Comparison of ENCODE assay signal across 26 mouse cellular contexts in the genomic region with DNA sequence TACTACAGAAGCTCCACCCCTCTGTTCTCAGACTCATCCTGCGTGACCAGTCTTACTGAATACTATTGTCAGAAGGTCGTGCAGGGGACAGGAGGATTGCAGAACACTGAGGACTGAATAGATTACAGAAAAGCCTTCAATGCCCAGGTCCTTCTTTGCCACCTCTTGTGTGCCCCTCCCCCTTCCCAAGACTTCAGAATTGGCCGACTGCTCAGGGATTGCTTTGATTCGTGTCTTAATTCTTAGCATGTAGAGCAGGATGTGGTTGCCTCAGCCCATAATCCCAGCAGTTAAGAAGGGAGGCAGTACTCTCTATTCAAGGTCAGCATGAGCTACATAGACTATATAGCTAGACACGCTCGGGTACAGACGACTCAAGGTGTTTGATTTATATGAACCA.
DNase-seq lines count a peak whose midpoint lies in the region; ATAC-seq and TF ChIP-seq lines count a peak whose summit lies in the region.
"Had no signal": no experiment of that assay in that cellular context is flagged by ENCODE, and none has a peak within 500 bp of the region (broad histone marks: within the 10 kb centered on the region; RNA-seq: fewer than 3 reads in every experiment).

No protein-coding gene starts in this region.

- no peaks in the 10 kb centered on the region for H3K36me3 ChIP-seq in intestine, embryonic 14.5 days (ENCODE audit: control insufficient read depth, insufficient read depth, low read length)
- H3K36me3 ChIP-seq in intestine, postnatal 0 days (ENCODE audit: control insufficient read depth, insufficient read depth): no peaks in the 10 kb centered on the region
- H3K36me3 ChIP-seq: embryonic facial prominence, embryonic 13.5 days; heart, embryonic 15.5 days; limb, embryonic 13.5 days; liver, embryonic 12.5 days; lung, embryonic 15.5 days; midbrain, embryonic 15.5 days had no signal

- WGBS in intestine, embryonic 14.5 days: 51% methylated on average over 7 of the region's 7 CpGs
- WGBS in intestine, postnatal 0 days: 44% methylated on average over 7 of the region's 7 CpGs

- H3K27ac ChIP-seq in intestine, embryonic 14.5 days (ENCODE audit: low read depth): no peak overlapping the region
- no peak overlapping the region for H3K27ac ChIP-seq in intestine, postnatal 0 days (ENCODE audit: low read depth, low read length)
- H3K27ac ChIP-seq: embryonic facial prominence, embryonic 13.5 days; heart, embryonic 15.5 days; limb, embryonic 13.5 days; liver, embryonic 12.5 days; lung, embryonic 15.5 days; midbrain, embryonic 15.5 days had no signal

- H3K4me1 ChIP-seq in intestine, embryonic 14.5 days (replicated peaks; ENCODE audit: control insufficient read depth, insufficient read depth, low read length): peaks cover 15% of the 10 kb centered on the region
- peaks cover 5% of the 10 kb centered on the region; the same call in 1 of the 2 replicates for H3K4me1 ChIP-seq in intestine, postnatal 0 days (replicated peaks; ENCODE audit: control insufficient read depth, insufficient read depth, low read length)

- no peak overlapping the region for H3K4me2 ChIP-seq in intestine, embryonic 14.5 days (ENCODE audit: low read length)
- no peak overlapping the region for H3K4me2 ChIP-seq in intestine, postnatal 0 days (replicated peaks; ENCODE audit: low read depth)
- H3K4me2 ChIP-seq: embryonic facial prominence, embryonic 13.5 days; heart, embryonic 15.5 days; limb, embryonic 13.5 days; liver, embryonic 12.5 days; lung, embryonic 15.5 days; midbrain, embryonic 15.5 days had no signal

- DNase-seq in intestine, embryonic 14.5 days (ENCODE audit: low spot score): peak; percentile 49
- DNase-seq in 416B (ENCODE audit: low read depth): peak; percentile 25
- DNase-seq in T-cell, adult 2 months (ENCODE audit: low spot score): peak; percentile 34
- DNase-seq in lung, postnatal 14 days: peak; percentile 8
- DNase-seq in ovary, adult 18-20 months (ENCODE audit: low spot score): no peak
- DNase-seq in embryo, embryonic 11 days: no peak
- no peak for DNase-seq in layer of hippocampus, postnatal 36 days
- DNase-seq: adrenal gland, postnatal 10 days; cerebellum, adult 18-20 months; cerebellum, postnatal 25 days; gastrocnemius, adult 2 months; heart, postnatal 4 days; kidney, adult 2 months; kidney, postnatal 10 days had no signal

- H3K27me3 ChIP-seq in intestine, embryonic 14.5 days (replicated peaks; ENCODE audit: control insufficient read depth, insufficient read depth, low read length): no peaks in the 10 kb centered on the region
- no peaks in the 10 kb centered on the region for H3K27me3 ChIP-seq in intestine, postnatal 0 days (replicated peaks; ENCODE audit: control insufficient read depth, insufficient read depth, low read length)
- H3K27me3 ChIP-seq: CH12.LX; embryonic facial prominence, embryonic 13.5 days; heart, embryonic 15.5 days; liver, embryonic 12.5 days; lung, embryonic 15.5 days; midbrain, embryonic 15.5 days had no signal

- H3K9ac ChIP-seq in intestine, embryonic 14.5 days (ENCODE audit: low read length): no peak overlapping the region
- H3K9ac ChIP-seq in intestine, postnatal 0 days (ENCODE audit: low read depth, low read length): no peak overlapping the region
- H3K9ac ChIP-seq: embryonic facial prominence, embryonic 13.5 days; heart, embryonic 15.5 days; limb, embryonic 13.5 days; liver, embryonic 12.5 days; lung, embryonic 15.5 days; midbrain, embryonic 15.5 days had no signal

- TF ChIP-seq CTCF in intestine, postnatal 0 days (IDR thresholded peaks at IDR 0.05; ENCODE audit: low read depth): no peak

- no peak for ATAC-seq in intestine, embryonic 14.5 days (replicated peaks; ENCODE audit: low FRiP score, low TSS enrichment, low read depth)
- ATAC-seq in intestine, postnatal 0 days: no peak
- ATAC-seq: forebrain, embryonic 14.5 days; hindbrain, embryonic 16.5 days; liver, embryonic 12.5 days; midbrain, embryonic 15.5 days had no signal

- no peaks in the 10 kb centered on the region for H3K9me3 ChIP-seq in intestine, embryonic 14.5 days (ENCODE audit: control insufficient read depth, low read length)
- H3K9me3 ChIP-seq in intestine, postnatal 0 days (ENCODE audit: control insufficient read depth): no peaks in the 10 kb centered on the region
- H3K9me3 ChIP-seq: heart, embryonic 15.5 days; limb, embryonic 13.5 days; liver, embryonic 12.5 days; lung, embryonic 15.5 days; megakaryocyte, embryonic 14.5 days; midbrain, embryonic 15.5 days had no signal

- no peak overlapping the region for H3K4me3 ChIP-seq in intestine, embryonic 14.5 days (ENCODE audit: low read depth, low read length)
- H3K4me3 ChIP-seq in intestine, postnatal 0 days (ENCODE audit: low read depth, low read length): no peak overlapping the region
- H3K4me3 ChIP-seq: embryonic facial prominence, embryonic 13.5 days; erythroblast, embryonic 14.5 days; gastrocnemius, adult 2 months; heart, embryonic 15.5 days; limb, embryonic 13.5 days; liver, embryonic 12.5 days; lung, embryonic 15.5 days; megakaryocyte, embryonic 14.5 days; midbrain, embryonic 15.5 days had no signal

Comparison
In these comparisons a context has a peak if more than half of its experiments do, and no peak if none do; other contexts are left out.
1. DNase-seq: peak in intestine, embryonic 14.5 days (single experiment), 416B (single experiment), T-cell, adult 2 months (single experiment) and lung, postnatal 14 days (single experiment); none in ovary, adult 18-20 months (single experiment), embryo, embryonic 11 days (single experiment) and layer of hippocampus, postnatal 36 days (0 of 2).